Mouse (Mus musculus): ENCODE measurements around the gene Trarg1. TPM values are rescaled to one million over a fixed set of nuclear protein-coding genes. Genes with fewer than 3 reads are reported as not detected.

Trarg1 gene
- polyA plus RNA-seq, 1 experiment from 2014 or later = 0.08 TPM

- Histone ChIP-seq H3K27me3 (ENCODE audit: control insufficient read depth, insufficient read depth, low read length) (no peaks in the 10 kb centered on the region), H3K36me3 (ENCODE audit: control insufficient read depth, insufficient read depth, low read length) (no peaks in the 10 kb centered on the region), H3K27ac (replicated peaks in 1 of 2; ENCODE audit: control insufficient read depth in 1 of 2, insufficient read depth in 1 of 2, low read depth in 2 of 2, low read length in 2 of 2) (no peak overlapping the region), H3K9me3 (ENCODE audit: control insufficient read depth, low read length) (0 out of 2 replicates have a peak, but pooled peaks cover 3% of the 10 kb centered on the region), H3K4me2 (ENCODE audit: low read length) (no peak overlapping the region), H3K4me1 (ENCODE audit: control insufficient read depth in 2 of 2, insufficient read depth in 2 of 2, low read length in 2 of 2) (peaks cover 0 to 4% of the 10 kb centered on the region in 2 experiments; a peak in 1 of 4 replicates), H3K4me3 (ENCODE audit: control insufficient read depth in 1 of 2, insufficient read depth in 1 of 2, low read depth in 1 of 2, low read length in 2 of 2) (no peak overlapping the region), H3K9ac (ENCODE audit: low read length) (no peak overlapping the region)
- no peak for ATAC-seq (ENCODE audit: insufficient number of reproducible peaks, insufficient read depth, low FRiP score, low read depth)
- 30% methylated on average over 1 of the region's 1 CpGs for WGBS
Observed at GRCm38 (mm10) chr11:76708881-76709280, 29.3 kb downstream of the Trarg1 start.

GRCm38 (mm10) chr11:76709625-76710452, 30.2 kb downstream of the Trarg1 start:
- Histone ChIP-seq H3K27me3 (ENCODE audit: control insufficient read depth, insufficient read depth, low read length) (no peaks in the 10 kb centered on the region), H3K9ac (ENCODE audit: low read length) (no peak overlapping the region), H3K36me3 (ENCODE audit: control insufficient read depth, insufficient read depth, low read length) (no peaks in the 10 kb centered on the region), H3K9me3 (ENCODE audit: control insufficient read depth, low read length) (0 out of 2 replicates have a peak, but pooled peaks cover 3% of the 10 kb centered on the region), H3K4me3 (ENCODE audit: control insufficient read depth in 1 of 2, insufficient read depth in 1 of 2, low read depth in 1 of 2, low read length in 2 of 2) (no peak overlapping the region), H3K4me1 (ENCODE audit: control insufficient read depth in 2 of 2, insufficient read depth in 2 of 2, low read length in 2 of 2) (peaks cover 0 to 4% of the 10 kb centered on the region in 2 experiments; a peak in 1 of 4 replicates), H3K4me2 (ENCODE audit: low read length) (no peak overlapping the region), H3K27ac (replicated peaks in 1 of 2; ENCODE audit: control insufficient read depth in 1 of 2, insufficient read depth in 1 of 2, low read depth in 2 of 2, low read length in 2 of 2) (no peak overlapping the region)
- WGBS = 30% methylated on average over 13 of the region's 17 CpGs
- no peak for ATAC-seq (ENCODE audit: insufficient number of reproducible peaks, insufficient read depth, low FRiP score, low read depth)

- H3K9me3 ChIP-seq (ENCODE audit: control insufficient read depth, low read length) = no peaks in the 10 kb centered on the region
- H3K4me1 ChIP-seq (ENCODE audit: control insufficient read depth in 2 of 2, insufficient read depth in 2 of 2, low read length in 2 of 2) = no peaks in the 10 kb centered on the region
- 68% methylated on average over 4 of the region's 4 CpGs for WGBS
- H3K9ac ChIP-seq (ENCODE audit: low read length) = no peak overlapping the region
- ATAC-seq (ENCODE audit: insufficient number of reproducible peaks, insufficient read depth, low FRiP score, low read depth) = no peak
- no peak overlapping the region for H3K4me2 ChIP-seq (ENCODE audit: low read length)
- H3K27me3 ChIP-seq (ENCODE audit: control insufficient read depth, insufficient read depth, low read length) = no peaks in the 10 kb centered on the region
- no peaks in the 10 kb centered on the region for H3K36me3 ChIP-seq (ENCODE audit: control insufficient read depth, insufficient read depth, low read length)
- no peak overlapping the region for H3K27ac ChIP-seq (replicated peaks in 1 of 2; ENCODE audit: control insufficient read depth in 1 of 2, insufficient read depth in 1 of 2, low read depth in 2 of 2, low read length in 2 of 2)
- no peak overlapping the region for H3K4me3 ChIP-seq (ENCODE audit: control insufficient read depth in 1 of 2, insufficient read depth in 1 of 2, low read depth in 1 of 2, low read length in 2 of 2)
Observed at GRCm38 (mm10) chr11:76717000-76717399, 37.4 kb downstream of the Trarg1 start.

- WGBS = 82% methylated on average over 8 of the region's 8 CpGs
- no peak for ATAC-seq (ENCODE audit: insufficient number of reproducible peaks, insufficient read depth, low FRiP score, low read depth)
Observed at GRCm38 (mm10) chr11:76723911-76724310, 44.3 kb downstream of the Trarg1 start.

GRCm38 (mm10) chr11:76728093-76728492, 48.5 kb downstream of the Trarg1 start:
- Histone ChIP-seq H3K4me2 (ENCODE audit: low read length) (no peak overlapping the region), H3K4me3 (ENCODE audit: control insufficient read depth in 1 of 2, insufficient read depth in 1 of 2, low read depth in 1 of 2, low read length in 2 of 2) (no peak overlapping the region), H3K9ac (ENCODE audit: low read length) (no peak overlapping the region), H3K4me1 (ENCODE audit: control insufficient read depth in 2 of 2, insufficient read depth in 2 of 2, low read length in 2 of 2) (no peaks in the 10 kb centered on the region), H3K36me3 (ENCODE audit: control insufficient read depth, insufficient read depth, low read length) (peaks cover 60% of the 10 kb centered on the region), H3K9me3 (ENCODE audit: control insufficient read depth, low read length) (no peaks in the 10 kb centered on the region), H3K27ac (replicated peaks in 1 of 2; ENCODE audit: control insufficient read depth in 1 of 2, insufficient read depth in 1 of 2, low read depth in 2 of 2, low read length in 2 of 2) (no peak overlapping the region), H3K27me3 (ENCODE audit: control insufficient read depth, insufficient read depth, low read length) (no peaks in the 10 kb centered on the region)
- ATAC-seq (ENCODE audit: insufficient number of reproducible peaks, insufficient read depth, low FRiP score, low read depth) = no peak
- 89% methylated on average over 11 of the region's 11 CpGs for WGBS

More at GRCm38 (mm10) chr11:76723911-76724310, 44.3 kb downstream of the Trarg1 start:
- Histone ChIP-seq H3K9ac (ENCODE audit: low read length) (no peak overlapping the region), H3K9me3 (ENCODE audit: control insufficient read depth, low read length) (no peaks in the 10 kb centered on the region), H3K4me2 (ENCODE audit: low read length) (no peak overlapping the region), H3K4me1 (ENCODE audit: control insufficient read depth in 2 of 2, insufficient read depth in 2 of 2, low read length in 2 of 2) (no peaks in the 10 kb centered on the region), H3K27me3 (ENCODE audit: control insufficient read depth, insufficient read depth, low read length) (no peaks in the 10 kb centered on the region), H3K27ac (replicated peaks in 1 of 2; ENCODE audit: control insufficient read depth in 1 of 2, insufficient read depth in 1 of 2, low read depth in 2 of 2, low read length in 2 of 2) (no peak overlapping the region), H3K4me3 (ENCODE audit: control insufficient read depth in 1 of 2, insufficient read depth in 1 of 2, low read depth in 1 of 2, low read length in 2 of 2) (no peak overlapping the region), H3K36me3 (ENCODE audit: control insufficient read depth, insufficient read depth, low read length) (peaks cover 22% of the 10 kb centered on the region)

GRCm38 (mm10) chr11:76730650-76731049, 51.0 kb downstream of the Trarg1 start:
- 82% methylated on average over 3 of the region's 3 CpGs for WGBS
- H3K36me3 ChIP-seq (ENCODE audit: control insufficient read depth, insufficient read depth, low read length) = peaks cover 84% of the 10 kb centered on the region
- no peak for ATAC-seq (ENCODE audit: insufficient number of reproducible peaks, insufficient read depth, low FRiP score, low read depth)

GRCm38 (mm10) chr11:76734560-76734959, 55.0 kb downstream of the Trarg1 start:
- H3K9me3 ChIP-seq (ENCODE audit: control insufficient read depth, low read length) = no peaks in the 10 kb centered on the region
- no peaks in the 10 kb centered on the region for H3K4me1 ChIP-seq (ENCODE audit: control insufficient read depth in 2 of 2, insufficient read depth in 2 of 2, low read length in 2 of 2)
- H3K4me3 ChIP-seq (ENCODE audit: control insufficient read depth in 1 of 2, insufficient read depth in 1 of 2, low read depth in 1 of 2, low read length in 2 of 2) = no peak overlapping the region
- no peak for ATAC-seq (ENCODE audit: insufficient number of reproducible peaks, insufficient read depth, low FRiP score, low read depth)
- peaks cover 74% of the 10 kb centered on the region for H3K36me3 ChIP-seq (ENCODE audit: control insufficient read depth, insufficient read depth, low read length)
- H3K27ac ChIP-seq (replicated peaks in 1 of 2; ENCODE audit: control insufficient read depth in 1 of 2, insufficient read depth in 1 of 2, low read depth in 2 of 2, low read length in 2 of 2) = peak overlapping the region in 1 of 2 experiments; percentile 10; a peak in 1 of 4 replicates
- WGBS = 71% methylated on average over 3 of the region's 3 CpGs
- H3K4me2 ChIP-seq (ENCODE audit: low read length) = no peak overlapping the region
- no peaks in the 10 kb centered on the region for H3K27me3 ChIP-seq (ENCODE audit: control insufficient read depth, insufficient read depth, low read length)
- no peak overlapping the region for H3K9ac ChIP-seq (ENCODE audit: low read length)

More at GRCm38 (mm10) chr11:76730650-76731049, 51.0 kb downstream of the Trarg1 start:
- no peak overlapping the region for H3K4me2 ChIP-seq (ENCODE audit: low read length)
- no peaks in the 10 kb centered on the region for H3K27me3 ChIP-seq (ENCODE audit: control insufficient read depth, insufficient read depth, low read length)
- H3K9ac ChIP-seq (ENCODE audit: low read length) = no peak overlapping the region
- H3K4me3 ChIP-seq (ENCODE audit: control insufficient read depth in 1 of 2, insufficient read depth in 1 of 2, low read depth in 1 of 2, low read length in 2 of 2) = no peak overlapping the region
- H3K4me1 ChIP-seq (ENCODE audit: control insufficient read depth in 2 of 2, insufficient read depth in 2 of 2, low read length in 2 of 2) = no peaks in the 10 kb centered on the region
- no peaks in the 10 kb centered on the region for H3K9me3 ChIP-seq (ENCODE audit: control insufficient read depth, low read length)
- peak overlapping the region; percentile 37 to 41 for H3K27ac ChIP-seq (replicated peaks in 1 of 2; ENCODE audit: control insufficient read depth in 1 of 2, insufficient read depth in 1 of 2, low read depth in 2 of 2, low read length in 2 of 2)

All from heart, embryonic 14.5 days (tissue).